Mouse (Mus musculus): ENCODE data around the gene Scn9a.

The Scn9a gene

DNA sequence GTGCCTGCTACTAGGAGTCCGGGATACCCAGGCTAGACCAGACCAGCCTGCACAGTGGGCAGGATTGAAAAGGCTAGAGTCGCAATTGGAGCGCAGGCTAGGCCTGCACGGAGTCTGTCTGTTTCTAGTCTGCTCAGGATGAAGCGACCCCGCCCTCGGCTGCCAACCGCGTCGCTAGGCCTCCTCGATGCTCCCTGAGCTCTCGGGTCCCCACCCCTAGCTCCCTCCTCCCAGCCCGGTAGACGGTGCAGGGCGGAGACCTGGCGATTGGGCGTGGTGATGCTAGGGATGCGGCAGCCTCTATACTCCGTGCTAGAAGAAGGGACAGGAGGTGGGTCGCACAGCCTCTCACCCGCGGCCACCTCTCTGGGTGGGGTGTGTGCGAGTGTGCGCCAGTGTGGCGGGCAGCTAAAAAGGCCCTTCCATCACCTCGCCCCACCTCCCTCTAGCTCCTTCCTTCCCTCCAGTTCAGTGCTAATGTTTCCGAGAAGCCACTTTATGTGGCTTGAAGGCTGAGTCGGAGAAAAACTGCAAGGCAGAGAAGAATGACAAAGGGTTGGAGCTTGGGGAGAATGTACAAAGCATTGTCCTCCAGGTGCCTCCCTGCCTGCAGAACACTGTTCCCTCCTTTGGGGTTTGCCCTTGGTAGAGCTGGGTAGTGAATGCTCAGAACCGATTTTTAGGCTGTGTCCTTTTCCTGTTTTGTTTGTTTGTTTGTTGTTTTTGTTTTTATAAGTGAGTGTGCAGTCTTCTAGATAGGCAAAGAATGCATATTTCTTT is at the start of gene Scn9a:
Gene Scn9a, minus strand, starts transcription at position 383 of the 780 bp plus-strand sequence.
- DNase-seq, result no peak

DNA sequence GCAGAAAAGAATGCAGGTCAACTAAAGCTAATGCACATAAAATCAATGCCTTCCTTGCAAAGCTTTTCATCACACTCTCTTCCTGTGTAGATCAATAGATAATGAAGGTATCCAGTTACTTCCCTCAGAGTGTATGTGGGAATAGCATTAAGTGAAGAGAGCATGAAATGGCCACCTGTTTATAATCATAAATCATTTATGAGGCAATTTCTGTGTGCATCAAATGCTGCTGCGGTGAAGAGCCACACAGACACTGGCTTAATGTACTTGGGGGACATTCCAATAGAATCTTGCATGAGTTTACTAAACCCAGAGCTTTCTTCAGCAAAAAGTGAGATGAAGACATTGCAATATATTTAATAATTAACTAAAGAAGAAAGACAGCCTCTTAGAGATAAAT is 27.2 kb upstream of the Scn9a start:
- DNase-seq, result no peak

DNA sequence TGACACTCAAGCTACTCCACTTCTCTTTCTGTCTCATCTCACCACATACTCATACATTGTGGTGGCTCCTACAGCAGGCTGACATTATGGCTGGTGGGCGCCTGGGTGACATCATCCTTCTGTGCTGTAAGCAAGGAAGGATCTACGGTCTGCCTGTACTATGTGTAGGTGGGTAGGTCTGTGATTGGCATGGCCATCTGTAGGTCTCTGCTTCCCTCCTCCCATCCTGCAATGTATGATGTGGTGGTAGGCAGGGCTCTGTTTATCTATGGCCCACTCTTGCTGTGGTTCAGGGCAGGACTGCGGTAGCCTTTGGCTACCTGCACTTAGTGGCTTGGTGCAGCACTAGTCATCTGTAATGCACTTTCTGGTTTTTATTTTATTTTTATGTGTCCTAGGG is 21.7 kb upstream of the Scn9a start:
- DNase-seq, result no peak

DNA sequence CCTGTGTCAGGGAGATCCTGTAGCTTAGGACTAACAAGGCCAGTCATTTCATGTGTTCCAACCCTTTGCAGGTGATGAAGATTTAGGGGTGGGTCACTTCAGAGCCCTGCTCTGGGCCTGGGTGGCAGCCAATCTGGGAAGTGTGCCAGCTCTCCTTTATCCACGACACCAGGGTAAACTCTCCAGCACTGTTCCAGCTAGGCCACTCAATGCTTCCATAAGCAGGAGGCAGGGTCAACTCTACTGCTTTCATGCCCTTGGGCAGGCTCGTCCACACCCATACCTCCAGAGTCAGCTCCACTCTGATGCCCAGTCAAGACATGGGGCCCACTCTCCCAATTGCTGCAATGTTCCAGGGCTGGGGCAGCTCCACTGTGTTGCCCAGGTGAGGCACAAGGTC is 20.7 kb upstream of the Scn9a start:
- DNase-seq, result no peak

DNA sequence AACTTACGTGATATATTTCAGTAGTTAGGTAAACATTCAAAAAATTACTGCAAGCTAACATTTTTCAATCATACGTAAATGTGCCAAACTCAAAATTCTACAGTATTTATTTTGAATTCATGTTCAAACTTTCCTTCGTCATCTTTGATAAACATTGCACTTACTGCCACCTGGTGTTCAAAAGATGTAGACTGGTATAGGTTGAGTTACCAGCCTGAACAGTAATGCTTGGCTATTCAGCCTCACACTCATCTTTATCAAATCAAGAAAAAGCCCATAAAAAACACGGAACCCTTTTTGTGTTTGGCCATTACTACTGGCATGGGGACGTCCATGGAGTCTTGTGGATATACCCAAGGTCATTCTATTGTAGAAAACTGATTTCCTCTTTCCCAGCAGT is 9.6 kb upstream of the Scn9a start:
- peak; percentile 36 for DNase-seq

DNA sequence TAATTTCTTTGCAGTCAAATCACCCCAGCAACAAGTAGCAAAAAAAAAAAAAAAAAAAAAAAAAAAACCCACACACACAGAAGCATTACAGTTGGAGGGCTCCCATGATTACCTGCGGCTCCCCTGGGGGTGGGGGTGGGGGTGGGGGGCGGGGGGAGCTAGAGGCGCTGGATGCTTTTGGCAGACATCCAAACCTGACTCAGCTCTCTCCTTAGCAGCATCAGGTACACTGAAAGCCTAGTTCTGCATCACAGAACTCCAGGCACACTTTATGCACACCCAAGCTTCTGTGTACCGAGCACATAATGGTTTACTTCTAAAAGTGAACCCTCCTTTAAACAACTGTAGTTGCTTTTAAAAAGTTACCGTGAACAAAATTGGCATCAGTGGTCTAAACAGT is 2.0 kb downstream of the Scn9a start:
- no peak for DNase-seq

DNA sequence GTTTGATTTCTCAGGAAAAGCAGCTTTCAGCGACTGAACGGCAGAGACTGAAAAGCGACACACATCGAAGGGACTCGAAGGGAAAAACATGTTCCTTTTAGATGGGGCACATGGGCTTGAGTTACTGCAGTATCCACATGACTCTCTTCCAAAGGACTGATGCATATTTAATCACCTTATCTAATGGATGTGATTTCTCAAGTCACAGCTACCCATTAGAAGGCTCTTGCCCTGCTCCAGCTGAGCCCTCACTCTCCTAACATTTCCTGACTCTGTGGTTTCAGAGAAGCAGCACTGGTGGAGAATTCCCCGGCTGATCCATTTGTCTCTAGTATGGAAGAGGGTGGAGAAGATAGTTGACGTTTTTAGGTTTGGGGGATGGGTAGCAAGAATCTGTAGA is 23.7 kb downstream of the Scn9a start:
- no peak for DNase-seq

DNA sequence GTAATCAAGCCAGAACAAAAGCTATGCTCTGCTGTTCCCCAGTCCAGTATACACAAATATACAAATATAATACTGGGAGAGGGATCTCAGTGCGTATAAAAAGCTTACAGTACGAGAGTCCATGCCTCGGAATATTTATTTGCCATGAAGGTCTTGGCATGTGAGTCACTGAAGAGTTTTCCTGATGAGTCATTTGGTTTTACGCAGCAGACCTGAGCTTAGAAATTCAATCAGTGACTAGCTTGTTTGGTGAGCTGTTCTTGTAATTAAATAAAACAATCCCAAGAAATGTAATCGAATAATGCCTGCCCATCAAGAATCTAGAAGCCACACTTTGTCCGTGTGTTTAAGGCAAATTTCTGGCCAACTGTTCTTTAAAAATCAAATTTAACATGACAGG is 37.4 kb downstream of the Scn9a start:
- DNase-seq, result no peak

DNA sequence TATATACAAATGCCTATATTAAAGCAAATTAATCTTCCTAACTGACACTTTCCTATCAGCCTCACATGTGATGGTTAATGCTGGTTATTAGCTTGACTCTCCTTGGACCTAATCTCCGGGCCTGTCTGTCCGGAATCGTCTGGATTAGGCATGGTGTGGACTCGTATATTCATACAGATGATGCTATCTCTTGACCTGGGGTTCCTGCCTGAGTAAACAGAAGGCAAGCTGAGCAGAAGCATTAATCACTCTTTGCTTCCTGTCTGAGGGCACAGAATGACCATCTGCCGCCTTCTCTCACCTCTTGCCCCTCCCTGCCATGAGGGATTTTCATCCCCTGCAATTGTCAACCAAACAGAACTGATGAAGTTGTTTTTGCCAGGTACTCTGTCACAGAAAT is 38.6 kb downstream of the Scn9a start:
- DNase-seq, result no peak

DNA sequence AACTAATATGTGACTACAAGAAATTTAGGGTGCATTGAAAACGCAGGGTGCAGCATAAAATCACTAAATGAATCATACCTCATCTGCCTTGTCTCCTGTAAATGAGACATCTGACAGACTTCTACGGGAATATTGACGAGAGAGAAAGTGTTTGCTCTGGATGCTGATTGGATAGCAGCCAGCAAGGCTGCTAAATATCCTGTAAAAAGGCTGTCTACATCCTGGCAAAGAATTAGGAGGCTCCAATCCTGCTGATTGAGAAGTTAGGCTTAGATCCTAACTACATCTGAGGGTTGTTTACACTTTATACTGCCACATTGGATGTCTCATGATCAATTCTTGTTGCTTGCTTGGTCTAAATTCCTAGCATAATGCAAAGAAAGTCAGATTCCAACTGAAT is 44.6 kb downstream of the Scn9a start:
- no peak for DNase-seq

DNA sequence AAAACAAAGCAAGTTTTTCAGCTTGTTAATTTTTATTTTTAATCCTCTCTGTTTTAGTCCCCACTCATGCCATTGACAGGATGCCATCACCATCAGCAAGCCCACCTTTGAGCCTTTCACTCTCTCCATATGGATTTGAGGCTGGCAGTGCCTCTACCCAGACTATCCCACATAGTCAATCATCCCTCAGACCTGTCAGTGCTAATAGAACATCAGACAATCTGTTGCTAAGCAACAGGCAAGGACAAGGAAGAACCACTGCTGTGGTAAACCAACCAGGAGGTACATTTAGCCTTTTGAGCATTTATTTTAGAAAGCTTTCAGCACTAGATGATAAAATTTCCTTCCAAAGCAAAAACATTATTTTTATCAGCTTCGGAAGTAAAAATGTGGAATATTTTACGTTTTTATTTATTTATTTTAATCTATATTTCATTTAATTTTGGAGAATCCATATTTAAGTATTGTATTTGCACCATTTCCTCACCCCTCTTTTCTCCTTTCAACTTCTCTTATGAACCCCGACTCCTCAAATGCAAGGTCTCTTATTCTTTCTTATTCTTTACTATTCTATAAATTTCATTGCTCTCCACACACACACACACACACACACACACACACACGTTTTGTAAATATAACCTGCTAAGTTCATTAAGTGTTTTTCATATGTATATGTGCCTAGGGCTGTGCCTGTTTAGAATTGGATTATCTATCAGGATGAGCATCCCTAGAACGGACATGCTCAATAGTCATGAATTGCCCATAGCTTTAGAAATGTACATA is 54.5 kb downstream of the Scn9a start:
- no peak for DNase-seq

DNA sequence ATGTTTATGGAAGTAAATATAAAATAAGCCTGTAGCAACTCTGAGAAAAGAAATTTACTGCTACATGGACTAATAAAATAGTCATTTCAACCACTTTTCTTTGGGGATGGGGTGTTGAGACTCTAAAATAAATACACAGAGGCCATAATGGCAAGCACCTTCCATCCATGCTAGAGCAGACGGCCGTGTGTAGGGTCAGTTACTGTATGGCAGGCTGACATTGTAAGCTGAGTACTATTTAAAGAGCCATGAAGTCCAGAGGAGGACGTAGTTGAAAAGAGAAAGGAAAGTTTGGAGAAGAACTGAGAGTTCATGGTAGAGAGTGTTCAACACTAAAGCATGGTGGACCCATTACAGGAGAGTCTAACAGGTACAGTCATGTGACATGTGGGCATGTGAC is 86.5 kb downstream of the Scn9a start:
- DNase-seq, result no peak

DNA sequence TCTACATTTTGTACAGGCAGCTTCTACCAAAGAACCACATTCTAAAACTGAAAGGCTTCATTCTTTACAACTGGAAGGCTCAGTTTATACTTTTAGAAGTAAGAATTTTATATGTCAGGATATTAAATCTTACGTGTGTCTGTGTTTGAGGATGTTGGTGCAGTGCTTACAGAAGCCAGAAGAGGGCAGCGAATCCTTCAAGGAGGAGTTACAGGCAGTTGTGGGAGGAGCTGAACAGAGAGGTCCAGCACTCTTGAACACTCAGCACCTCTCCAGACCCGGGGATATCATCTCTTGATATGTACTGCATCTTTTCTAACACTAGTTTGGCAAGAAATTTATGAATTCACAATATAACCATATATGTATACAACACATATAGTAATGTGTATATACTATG is 114.8 kb downstream of the Scn9a start:
- DNase-seq, result no peak

DNA sequence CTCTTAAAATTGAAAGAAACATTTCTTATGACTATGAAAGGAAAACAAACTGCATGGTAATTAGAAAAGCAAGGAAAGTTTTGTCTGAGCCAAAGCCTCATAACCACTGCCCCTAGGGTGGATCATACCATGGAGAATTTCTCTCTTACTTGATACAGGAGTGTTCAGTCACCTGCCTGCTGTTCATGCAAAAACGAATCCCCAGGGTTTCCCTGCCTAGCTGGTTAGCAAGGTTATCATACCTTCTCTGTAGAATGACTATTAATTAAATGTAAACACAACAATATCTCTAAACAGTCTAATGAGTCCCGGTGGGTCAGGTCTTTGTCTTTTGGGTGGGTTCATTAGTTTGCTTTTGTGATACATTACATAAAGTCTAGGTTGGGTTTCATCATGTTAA is 123.3 kb downstream of the Scn9a start:
- no peak for DNase-seq

DNA sequence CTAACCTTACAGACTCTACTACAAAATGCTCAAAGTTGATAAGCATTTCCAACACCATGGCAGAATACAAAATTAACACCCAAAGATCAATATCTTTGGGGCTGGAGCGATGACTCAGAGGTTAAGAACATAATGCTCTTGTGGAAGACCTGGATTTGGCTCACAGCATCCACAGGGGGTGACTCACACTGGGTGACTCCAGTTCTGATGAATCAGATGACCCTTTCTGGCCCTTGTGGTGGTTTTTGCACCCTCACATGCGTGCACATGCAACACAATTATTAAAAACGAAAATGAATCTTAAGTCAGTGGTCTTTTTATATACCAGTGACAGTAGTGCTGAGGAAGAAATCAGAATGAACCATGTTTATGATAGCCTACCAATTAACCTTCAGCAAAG is 126.7 kb downstream of the Scn9a start:
- no peak for DNase-seq

DNA sequence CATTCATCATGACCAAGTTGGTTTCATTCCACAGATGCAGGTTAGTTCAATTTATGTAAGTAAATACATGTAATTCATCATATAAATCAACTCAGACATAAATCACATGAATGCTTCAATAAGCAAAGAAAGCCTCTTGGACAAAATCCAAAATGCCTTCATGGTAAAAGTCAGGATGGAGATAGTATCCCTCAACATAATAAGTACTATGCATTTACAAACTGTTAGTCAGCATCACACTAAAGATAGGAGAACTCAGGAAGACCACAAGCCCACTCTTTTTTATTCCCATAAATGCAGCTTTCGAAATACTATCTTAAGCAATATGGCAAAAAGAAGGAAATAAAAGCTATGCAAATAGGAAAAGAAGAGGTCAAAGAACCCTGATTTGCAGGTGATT is 127.1 kb downstream of the Scn9a start:
- no peak for DNase-seq

DNA sequence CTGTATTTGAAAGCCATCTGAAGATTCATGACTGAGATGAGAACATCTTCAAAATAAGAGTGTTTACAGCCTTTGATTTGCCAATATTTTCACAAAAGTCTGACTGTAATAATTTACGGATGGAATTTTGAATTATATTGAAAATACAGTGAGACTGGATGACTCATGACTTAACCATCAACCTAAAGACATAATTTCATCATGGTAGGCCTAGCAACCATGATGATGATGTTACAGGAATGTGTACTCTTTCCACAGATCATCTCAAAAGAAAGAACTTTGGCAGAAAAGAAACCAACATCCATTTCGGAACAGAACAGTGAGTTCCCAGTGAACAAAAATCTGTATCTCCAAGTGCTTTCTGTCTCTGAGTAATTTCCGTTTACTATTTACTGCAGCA is 132.6 kb downstream of the Scn9a start:
- DNase-seq, result no peak

DNA sequence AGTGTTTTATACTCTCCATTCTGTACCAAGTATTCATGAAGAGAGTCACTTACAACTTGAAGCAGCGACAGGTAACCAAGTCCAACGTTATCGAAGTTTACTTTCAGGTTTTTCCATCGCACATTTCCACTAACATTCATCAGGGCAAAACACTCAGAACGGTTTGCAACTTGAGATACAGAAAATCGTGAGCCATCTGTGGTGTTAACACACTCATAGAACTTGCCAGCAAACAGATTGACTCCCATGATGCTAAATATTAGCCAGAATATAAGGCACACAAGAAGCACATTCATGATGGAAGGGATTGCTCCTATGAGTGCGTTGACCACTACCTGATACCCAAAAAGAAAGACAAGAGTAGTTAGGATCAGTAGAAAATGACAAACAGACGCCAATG is 140.2 kb downstream of the Scn9a start:
- DNase-seq, result no peak

DNA sequence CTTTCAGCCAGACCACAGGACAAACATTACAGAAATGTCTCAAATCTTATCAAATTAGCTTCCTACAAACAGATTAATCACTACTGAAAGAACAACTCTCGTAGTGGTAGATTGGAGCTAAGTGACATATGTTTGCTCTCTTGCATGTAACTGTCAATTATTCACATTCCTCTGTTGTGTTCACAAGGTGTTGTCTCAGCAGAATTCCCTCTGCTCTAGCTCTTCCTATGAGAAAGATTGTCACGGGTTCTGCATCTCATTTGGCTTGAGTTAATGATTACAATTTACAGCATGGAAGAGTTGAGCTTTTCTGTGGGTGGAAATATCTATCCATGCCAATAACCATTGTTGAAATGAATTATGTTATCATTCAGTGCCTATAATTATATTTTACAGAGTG is 156.4 kb downstream of the Scn9a start:
- no peak for DNase-seq

DNA sequence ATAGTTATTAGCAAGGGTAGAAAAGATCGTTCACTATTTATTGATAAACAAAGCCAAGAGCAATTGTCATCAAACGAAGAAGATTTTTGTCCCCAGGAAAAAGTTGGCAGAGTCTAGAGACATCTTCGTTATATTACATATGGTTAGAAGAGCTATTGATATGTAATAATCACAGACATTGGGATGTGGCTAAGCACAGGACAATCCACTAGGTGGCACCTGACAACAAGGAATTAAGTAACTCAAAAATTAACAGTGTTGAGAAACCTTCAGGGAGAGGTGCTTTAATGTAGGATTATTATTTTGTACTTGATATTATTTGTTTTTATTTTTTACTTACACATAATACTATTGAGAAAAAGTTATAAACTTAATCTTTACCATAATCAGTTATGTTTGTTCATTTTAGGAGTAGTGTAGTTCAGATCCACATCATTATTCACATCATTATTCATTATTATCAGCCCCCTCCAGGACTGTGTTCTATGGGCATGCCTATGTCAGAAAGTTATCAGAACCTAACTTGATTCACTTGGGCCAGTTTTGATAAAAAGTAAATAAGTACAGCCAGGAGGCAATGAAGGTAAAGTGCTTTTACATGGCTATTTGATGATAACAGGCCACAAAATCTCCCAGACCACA is 161.5 kb downstream of the Scn9a start:
- peak; percentile 9 for DNase-seq

DNA sequence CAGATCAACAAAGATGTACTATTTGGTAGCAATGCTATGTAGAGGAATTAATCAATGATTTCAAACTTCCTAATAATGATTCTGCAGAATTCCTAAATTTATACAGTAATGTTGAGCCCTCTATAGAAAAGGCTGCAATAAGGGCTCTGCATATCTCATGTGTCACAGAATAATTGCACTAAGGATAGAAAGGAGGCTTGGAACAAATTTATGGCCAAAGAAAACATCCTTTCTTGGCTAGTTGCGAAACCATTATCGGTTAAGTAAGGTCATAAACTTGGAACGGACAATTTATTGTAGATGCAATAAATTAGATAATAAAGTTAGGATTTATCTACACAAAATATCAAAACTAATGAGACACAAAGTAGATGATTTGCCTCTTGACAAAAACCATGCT is 169.3 kb downstream of the Scn9a start:
- DNase-seq, result no peak

DNA sequence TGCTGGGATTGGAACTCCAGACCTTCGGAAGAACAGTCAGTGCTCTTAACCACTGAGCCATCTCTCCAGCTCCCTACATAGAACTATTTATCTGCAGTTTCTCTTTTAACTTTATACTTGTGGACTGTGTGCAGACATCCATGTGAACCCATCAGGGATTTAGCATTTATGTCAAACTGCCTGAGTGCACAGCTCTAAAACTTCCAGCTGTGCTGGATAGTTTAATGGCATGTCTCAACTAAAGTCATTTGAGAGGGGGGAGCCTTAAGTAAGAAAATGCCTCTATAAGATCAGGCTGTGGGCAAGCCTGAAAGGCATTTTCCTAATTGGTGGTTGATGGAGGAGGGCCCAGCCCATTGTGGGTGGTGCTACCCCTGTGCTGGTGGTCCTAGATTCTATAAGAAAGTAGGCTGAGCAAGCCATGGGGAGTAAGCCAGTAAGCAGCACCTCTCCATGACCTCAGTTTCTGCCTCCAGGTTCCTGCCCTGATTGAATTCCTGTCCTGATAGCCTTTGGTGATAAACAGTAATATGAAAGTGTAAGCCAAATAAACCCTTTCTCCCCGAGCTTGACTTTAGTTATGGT is 169.8 kb downstream of the Scn9a start:
- DNase-seq, result no peak

DNA sequence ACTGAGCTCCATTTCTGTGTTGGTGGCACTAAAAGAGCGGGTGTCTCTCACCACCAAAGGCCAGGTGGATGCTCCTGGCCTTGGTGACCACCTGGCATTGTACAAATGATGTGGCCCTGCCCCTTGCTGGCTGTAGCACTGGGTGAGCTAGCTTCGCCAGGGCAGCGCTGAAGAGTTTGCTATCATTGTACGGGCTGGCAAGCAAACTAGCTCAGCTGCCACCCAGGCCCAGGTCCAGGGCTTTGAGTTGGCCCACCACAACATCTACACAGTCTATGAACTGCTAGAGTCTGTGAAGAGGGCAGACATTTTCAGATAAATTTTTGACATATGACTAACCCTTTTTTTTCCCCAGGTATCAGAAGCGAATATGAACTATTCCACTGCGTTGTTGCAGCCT is 170.8 kb downstream of the Scn9a start:
- DNase-seq, result no peak

DNA sequence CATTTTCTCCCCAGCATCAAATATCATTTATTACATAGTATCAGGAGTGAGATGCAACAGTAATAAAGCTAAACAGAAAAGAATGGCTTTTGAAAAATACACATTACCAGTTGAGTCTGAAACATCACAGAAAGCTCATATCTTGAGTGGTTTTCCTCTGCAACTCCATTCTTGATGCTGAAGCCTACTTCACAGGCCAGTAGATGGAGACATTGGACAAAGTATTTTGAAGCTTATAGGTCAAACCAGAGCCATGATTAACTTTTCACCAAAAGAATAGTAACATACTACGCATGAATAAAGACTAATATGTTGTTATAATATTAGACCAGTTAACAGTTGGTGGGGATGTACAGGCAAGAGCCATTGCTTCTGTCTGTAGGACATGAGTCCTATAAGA is 172.3 kb downstream of the Scn9a start:
- no peak for DNase-seq

Data from lung, postnatal 36 days (tissue).